Mouse (Mus musculus) lung, embryonic 14.5 days (tissue): ENCODE results near the gene Arhgef7. TPM values are rescaled to one million over a fixed set of nuclear protein-coding genes. Genes with fewer than 3 reads are reported as not detected.

ENCODE experiments used
- ATAC-seq: fragments of 200-750 bp; cut with Nextera tagmentation; 2 replicates; pipeline ENCODE4 v1.8.0; 2017; ENCODE audit warnings: mild to moderate bottlenecking, moderate TSS enrichment, moderate library complexity; ENCODE audit not compliant: insufficient read depth
- DNase-seq: peaks from one replicate; pipeline ENCODE4 v3.0.0-alpha.2; 2015
- H3K27ac ChIP-seq: fragments of 300-500 bp; sonication (generic); 2 replicates; pipeline ENCODE4 v1.5.1; 2014; ENCODE audit warnings: low read depth, mild to moderate bottlenecking, moderate library complexity
- H3K27me3 ChIP-seq: fragments of 300-500 bp; sonication (generic); 2 replicates; pipeline ENCODE4 v1.6.1; 2014; ENCODE audit warnings: low read length, control low read depth; ENCODE audit not compliant: insufficient read depth
- H3K36me3 ChIP-seq: fragments of 300-500 bp; sonication (generic); 2 replicates; pipeline ENCODE4 v1.6.1; 2014; ENCODE audit warnings: control low read depth; ENCODE audit not compliant: insufficient read depth
- H3K4me1 ChIP-seq: fragments of 300-500 bp; sonication (generic); 2 replicates; pipeline ENCODE4 v1.6.1; 2014; ENCODE audit warnings: antibody characterized with exemption, control low read depth; ENCODE audit not compliant: insufficient read depth
- H3K4me2 ChIP-seq: fragments of 300-500 bp; sonication (generic); 2 replicates; pipeline ENCODE4 v1.6.1; 2014; ENCODE audit warnings: mild to moderate bottlenecking
- H3K4me3 ChIP-seq: fragments of 300-500 bp; sonication (generic); 2 replicates; pipeline ENCODE4 v1.5.1; 2014; ENCODE audit warnings: low read depth, low read length
- H3K9ac ChIP-seq: fragments of 300-500 bp; sonication (generic); 2 replicates; pipeline ENCODE4 v1.6.1; 2014
- H3K9me3 ChIP-seq: fragments of 300-500 bp; sonication (generic); 2 replicates; pipeline ENCODE4 v1.6.1; 2016; ENCODE audit warnings: low read depth, low read length, control low read depth
- CTCF ChIP-seq: IDR thresholded peaks from 2 replicates; pipeline ENCODE4 v1.5.1; 2016; ENCODE audit warnings: antibody characterized with exemption, low read depth
- WGBS: fragments of 180-500 bp; shearing (Covaris S2); extraction: QIAGEN DNeasy Blood & Tissue Kit; methylation state at CpG from one replicate; pipeline ENCODE4 v1.1.7; 2014; 5-methylcytosine and 5-hydroxymethylcytosine counted together
- polyA plus RNA-seq: library from polyadenylated mRNA; unstranded; fragments of >200 nt; fragmentation: Nextera tagmentation; extraction: Ambion mirVana; gene quantifications from 2 replicates; pipeline ENCODE4 v1.2.1, GENCODE M21; 2014

The Arhgef7 gene
- polyA plus RNA-seq, 1 experiment from 2014 or later = 41.6 TPM

GRCm38 (mm10) chr8:11767213-11767840 lies 39.8 kb downstream of the Arhgef7 start:
- Histone ChIP-seq H3K27me3 (no peaks in the 10 kb centered on the region), H3K27ac (no peak overlapping the region), H3K4me2 (no peak overlapping the region), H3K9ac (no peak overlapping the region), H3K4me1 (no peaks in the 10 kb centered on the region), H3K9me3 (no peaks in the 10 kb centered on the region), H3K36me3 (0 out of 2 replicates have a peak, but pooled peaks cover 3% of the 10 kb centered on the region), H3K4me3 (no peak overlapping the region)
- DNase-seq (no peak), ATAC-seq (no peak)
- TF ChIP-seq CTCF = no peak
- 83% methylated on average over 5 of the region's 5 CpGs for WGBS

GRCm38 (mm10) chr8:11770001-11770400 lies 42.5 kb downstream of the Arhgef7 start:
- Histone ChIP-seq H3K9me3 (no peaks in the 10 kb centered on the region), H3K27ac (no peak overlapping the region), H3K27me3 (no peaks in the 10 kb centered on the region), H3K4me2 (no peak overlapping the region), H3K9ac (no peak overlapping the region), H3K36me3 (0 out of 2 replicates have a peak, but pooled peaks cover 3% of the 10 kb centered on the region), H3K4me1 (peaks cover 8% of the 10 kb centered on the region), H3K4me3 (no peak overlapping the region)
- ATAC-seq (no peak), DNase-seq (no peak)
- 89% methylated on average over 6 of the region's 6 CpGs for WGBS
- no peak for TF ChIP-seq CTCF

GRCm38 (mm10) chr8:11770521-11771080 lies 43.1 kb downstream of the Arhgef7 start:
- Histone ChIP-seq H3K9ac (no peak overlapping the region), H3K9me3 (no peaks in the 10 kb centered on the region), H3K4me2 (no peak overlapping the region), H3K36me3 (0 out of 2 replicates have a peak, but pooled peaks cover under 1% of the 10 kb centered on the region), H3K4me1 (peaks cover 12% of the 10 kb centered on the region), H3K4me3 (no peak overlapping the region), H3K27ac (no peak overlapping the region), H3K27me3 (no peaks in the 10 kb centered on the region)
- DNase-seq (no peak), ATAC-seq (no peak)
- TF ChIP-seq CTCF = no peak
- WGBS = 68% methylated on average over 7 of the region's 7 CpGs

GRCm38 (mm10) chr8:11771608-11772007 lies 44.1 kb downstream of the Arhgef7 start:
- Histone ChIP-seq H3K27me3 (no peaks in the 10 kb centered on the region), H3K4me3 (no peak overlapping the region), H3K4me2 (no peak overlapping the region), H3K9ac (no peak overlapping the region), H3K27ac (no peak overlapping the region), H3K36me3 (no peaks in the 10 kb centered on the region), H3K4me1 (peaks cover 12% of the 10 kb centered on the region), H3K9me3 (no peaks in the 10 kb centered on the region)
- ATAC-seq = no peak
- no peak for TF ChIP-seq CTCF
- WGBS = 87% methylated on average over 5 of the region's 5 CpGs
- DNase-seq = no peak

- Histone ChIP-seq H3K4me3 (no peak overlapping the region), H3K4me1 (peaks cover 12% of the 10 kb centered on the region), H3K27ac (peak overlapping the region; percentile 81), H3K9me3 (no peaks in the 10 kb centered on the region), H3K36me3 (no peaks in the 10 kb centered on the region), H3K9ac (no peak overlapping the region), H3K27me3 (no peaks in the 10 kb centered on the region), H3K4me2 (peak overlapping the region; percentile 14; the same call in 1 of the 2 replicates)
- DNase-seq (peak; percentile 82), ATAC-seq (peak; percentile 81)
- WGBS = 54% methylated on average over 17 of the region's 17 CpGs
- no peak for TF ChIP-seq CTCF
Observed at GRCm38 (mm10) chr8:11774195-11775076, 46.9 kb downstream of the Arhgef7 start.

DNA sequence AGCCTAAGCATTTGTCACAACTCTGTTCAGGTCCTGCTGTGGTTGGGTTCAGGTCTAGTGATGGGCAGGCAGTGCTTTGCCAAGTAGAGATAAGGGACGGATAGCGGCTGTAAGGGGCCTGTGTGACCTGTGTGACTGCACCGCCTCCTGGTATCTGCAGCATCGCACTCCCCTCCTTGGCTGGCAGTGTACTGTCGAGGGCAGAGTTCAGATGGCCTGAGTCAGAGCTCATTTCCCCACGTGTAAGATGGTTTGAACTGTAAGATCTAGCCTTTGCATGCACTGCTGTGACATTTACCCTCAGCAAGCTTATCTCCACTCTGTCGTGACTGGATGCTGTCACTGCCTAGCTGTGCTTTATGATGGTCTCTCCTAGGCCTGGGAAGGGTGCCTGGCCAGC lies 48.4 kb downstream of the Arhgef7 start:
- DNase-seq (no peak), ATAC-seq (no peak)
- no peak overlapping the region for H3K4me3 ChIP-seq
- no peak overlapping the region for H3K9ac ChIP-seq
- H3K27ac ChIP-seq = no peak overlapping the region
- WGBS = 26% methylated on average over 7 of the region's 7 CpGs
- no peaks in the 10 kb centered on the region for H3K9me3 ChIP-seq
- H3K4me1 ChIP-seq = peaks cover 12% of the 10 kb centered on the region
- TF ChIP-seq CTCF = no peak
- H3K4me2 ChIP-seq = no peak overlapping the region
- H3K36me3 ChIP-seq = peaks cover 2% of the 10 kb centered on the region; the same call in 1 of the 2 replicates
- no peaks in the 10 kb centered on the region for H3K27me3 ChIP-seq
